ENCODE assay signal across 19 mouse cellular contexts in genomic region chr7:72078896-72079295, GRCm38 (mm10).
A peak's percentile ranks its signal among the peaks of the same experiment; 100 is the strongest.
DNase-seq lines count a peak whose midpoint lies in the region; ATAC-seq lines count a peak whose summit lies in the region.
"Had no signal": no experiment of that assay in that cellular context is flagged by ENCODE, and none has a peak within 500 bp of the region (broad histone marks: within the 10 kb centered on the region; RNA-seq: fewer than 3 reads in every experiment).

No protein-coding gene starts in this region.

- ATAC-seq in kidney, embryonic 14.5 days (ENCODE audit: low FRiP score, low TSS enrichment), result no peak
- ATAC-seq: activated CD4-positive, CD25-positive, alpha-beta regulatory T cell, adult 4 months; forebrain, embryonic 13.5 days; forebrain, embryonic 15.5 days; Patski had no signal

- no peak overlapping the region for H3K4me2 ChIP-seq in kidney, embryonic 14.5 days (replicated peaks; ENCODE audit: low read depth, low read length)
- H3K4me2 ChIP-seq: embryonic facial prominence, embryonic 12.5 days; forebrain, embryonic 13.5 days; forebrain, embryonic 15.5 days had no signal

- no peaks in the 10 kb centered on the region for H3K9me3 ChIP-seq in kidney, embryonic 14.5 days (ENCODE audit: control insufficient read depth, low read length)
- H3K9me3 ChIP-seq: embryonic facial prominence, embryonic 10.5 days; embryonic facial prominence, embryonic 12.5 days; forebrain, embryonic 13.5 days; forebrain, embryonic 15.5 days had no signal

- H3K4me3 ChIP-seq in kidney, embryonic 14.5 days (ENCODE audit: low read length), result no peak overlapping the region
- H3K4me3 ChIP-seq: embryonic facial prominence, embryonic 10.5 days; embryonic facial prominence, embryonic 12.5 days; forebrain, embryonic 13.5 days; forebrain, embryonic 15.5 days had no signal

- no peaks in the 10 kb centered on the region for H3K4me1 ChIP-seq in kidney, embryonic 14.5 days (ENCODE audit: control insufficient read depth, insufficient read depth, low read length)
- H3K4me1 ChIP-seq: forebrain, embryonic 13.5 days; forebrain, embryonic 15.5 days had no signal

- H3K36me3 ChIP-seq in kidney, embryonic 14.5 days (ENCODE audit: control insufficient read depth, insufficient read depth, low read length), result no peaks in the 10 kb centered on the region
- H3K36me3 ChIP-seq: embryonic facial prominence, embryonic 10.5 days; embryonic facial prominence, embryonic 12.5 days; forebrain, embryonic 15.5 days had no signal

- H3K27me3 ChIP-seq in kidney, embryonic 14.5 days (ENCODE audit: control insufficient read depth, insufficient read depth, low read length), result no peaks in the 10 kb centered on the region
- H3K27me3 ChIP-seq: embryonic facial prominence, embryonic 12.5 days; forebrain, embryonic 13.5 days; forebrain, embryonic 15.5 days; Patski had no signal

- DNase-seq in Muller cell, postnatal 12 days (ENCODE audit: inconsistent ontology term), result peak; percentile 25
- DNase-seq in gonadal fat pad, adult 2 months (ENCODE audit: low read depth), result peak; percentile 20
- peak; percentile 76 for DNase-seq in retina, postnatal 1 day
- DNase-seq in yolk sac, embryonic 10.5 days (ENCODE audit: low spot score), result no peak
- DNase-seq: adrenal gland, adult 8-10 months; adrenal gland, postnatal 14 days; adrenal gland, postnatal 36 days; cerebellum, adult 11-12 months; cerebellum, adult 2 months; cerebellum, adult 9-10 months; cerebellum, postnatal 10 days; cerebellum, postnatal 25 days had no signal

- no peak overlapping the region for H3K27ac ChIP-seq in kidney, embryonic 14.5 days (ENCODE audit: low read depth, low read length)
- H3K27ac ChIP-seq: embryonic facial prominence, embryonic 10.5 days; embryonic facial prominence, embryonic 12.5 days; forebrain, embryonic 13.5 days; forebrain, embryonic 15.5 days had no signal

- 41% methylated on average over 5 of the region's 5 CpGs for WGBS in kidney, embryonic 14.5 days

- no peak overlapping the region for H3K9ac ChIP-seq in kidney, embryonic 14.5 days (ENCODE audit: low read depth, low read length)
- H3K9ac ChIP-seq: embryonic facial prominence, embryonic 12.5 days; forebrain, embryonic 13.5 days; forebrain, embryonic 15.5 days had no signal
